Mouse (Mus musculus) mature B cell (primary cell): ENCODE measurements around the gene Snrpe.

ENCODE experiments used
- in situ Hi-C: fragments of 300-500 bp; cut with MboI; formaldehyde crosslinking; loops from 2 replicates; pipeline ENCODE4 v1.14.3; 2019

Snrpe gene

GRCm38 (mm10) chr1:133609771-133610502, at the start of gene Snrpe:
Snrpe (minus strand) TSS chr1:133610291.
- in situ Hi-C loops = loop anchor here (10.0 to 25.0 kb wide), 2 partner anchors 225 to 573 kb away; partner anchors contain the start of genes Mdm4 and Pik3c2b

GRCm38 (mm10) chr1:133658878-133659277, 48.8 kb upstream of the Snrpe start:
- in situ Hi-C loops = no loop called here

- in situ Hi-C loops = no loop called here
Measured at GRCm38 (mm10) chr1:133656811-133657210, 46.7 kb upstream of the Snrpe start.

- in situ Hi-C loops = no loop called here
Measured at GRCm38 (mm10) chr1:133653033-133653432, 42.9 kb upstream of the Snrpe start.

GRCm38 (mm10) chr1:133650288-133651055, 40.4 kb upstream of the Snrpe start:
- in situ Hi-C loops = no loop called here

- in situ Hi-C loops = no loop called here
Measured at GRCm38 (mm10) chr1:133645652-133646051, 35.6 kb upstream of the Snrpe start.

GRCm38 (mm10) chr1:133641163-133641562, 31.1 kb upstream of the Snrpe start:
- in situ Hi-C loops = no loop called here

GRCm38 (mm10) chr1:133638517-133638916, 28.4 kb upstream of the Snrpe start:
- in situ Hi-C loops = no loop called here

GRCm38 (mm10) chr1:133632168-133632567, 22.1 kb upstream of the Snrpe start:
- in situ Hi-C loops = no loop called here

GRCm38 (mm10) chr1:133625052-133625451, 15.0 kb upstream of the Snrpe start:
- in situ Hi-C loops = no loop called here

GRCm38 (mm10) chr1:133618311-133618710, 8.2 kb upstream of the Snrpe start:
- in situ Hi-C loops = loop anchor here (25.0 kb wide), 1 partner anchor 581 kb away; the partner anchor contains the start of genes Mdm4 and Pik3c2b

- in situ Hi-C loops = loop anchor here (25.0 kb wide), 1 partner anchor 581 kb away; the partner anchor contains the start of genes Mdm4 and Pik3c2b
Measured at GRCm38 (mm10) chr1:133617908-133618307, 7.8 kb upstream of the Snrpe start.

GRCm38 (mm10) chr1:133613817-133614216, 3.7 kb upstream of the Snrpe start:
- in situ Hi-C loops = loop anchor here (25.0 kb wide), 1 partner anchor 577 kb away; the partner anchor contains the start of genes Mdm4 and Pik3c2b

GRCm38 (mm10) chr1:133611436-133611835, 1.3 kb upstream of the Snrpe start:
- in situ Hi-C loops = loop anchor here (25.0 kb wide), 1 partner anchor 574 kb away; the partner anchor contains the start of genes Mdm4 and Pik3c2b

GRCm38 (mm10) chr1:133610601-133611000, 510 bp upstream of the Snrpe start:
- in situ Hi-C loops = loop anchor here (25.0 kb wide), 1 partner anchor 573 kb away; the partner anchor contains the start of genes Mdm4 and Pik3c2b

- in situ Hi-C loops = loop anchor here (10.0 to 25.0 kb wide), 2 partner anchors 218 to 566 kb away; partner anchors contain the start of genes Mdm4 and Pik3c2b
Measured at GRCm38 (mm10) chr1:133603174-133603573, 6.9 kb downstream of the Snrpe start.

GRCm38 (mm10) chr1:133596298-133597007, 13.6 kb downstream of the Snrpe start:
- in situ Hi-C loops = no loop called here

GRCm38 (mm10) chr1:133585995-133586537, 24.0 kb downstream of the Snrpe start:
- in situ Hi-C loops = no loop called here

- in situ Hi-C loops = no loop called here
Measured at GRCm38 (mm10) chr1:133571293-133571692, 38.8 kb downstream of the Snrpe start.
